Mouse (Mus musculus) liver, embryonic 15.5 days (tissue): Measurements from ENCODE around the gene Bank1. TPM values are rescaled to one million over a fixed set of nuclear protein-coding genes. Genes with fewer than 3 reads are reported as not detected.

Source experiments
- ATAC-seq: fragments of 200-750 bp; cut with Nextera tagmentation; 2 replicates; pipeline ENCODE4 v1.8.0; 2017; ENCODE audit warnings: moderate number of reproducible peaks, mild to moderate bottlenecking, moderate library complexity; ENCODE audit not compliant: insufficient read depth
- H3K27ac ChIP-seq: fragments of 300-500 bp; sonication (generic); replicated peaks from 2 replicates; pipeline ENCODE4 v1.5.1; 2015; ENCODE audit warnings: mild to moderate bottlenecking, inconsistent platforms
- H3K27me3 ChIP-seq: fragments of 300-500 bp; sonication (generic); 2 replicates; pipeline ENCODE4 v1.6.1; 2015; ENCODE audit warnings: mild to moderate bottlenecking, inconsistent platforms
- H3K36me3 ChIP-seq: fragments of 300-500 bp; sonication (generic); replicated peaks from 2 replicates; pipeline ENCODE4 v1.6.1; 2015; ENCODE audit warnings: moderate library complexity, mild to moderate bottlenecking, inconsistent platforms
- H3K4me1 ChIP-seq: fragments of 300-500 bp; sonication (generic); replicated peaks from 2 replicates; pipeline ENCODE4 v1.6.1; 2015; ENCODE audit warnings: inconsistent platforms
- H3K4me2 ChIP-seq: fragments of 300-500 bp; sonication (generic); 2 replicates; pipeline ENCODE4 v1.6.1; 2015; ENCODE audit warnings: moderate library complexity, mild to moderate bottlenecking, inconsistent platforms
- H3K4me3 ChIP-seq: fragments of 300-500 bp; sonication (generic); replicated peaks from 2 replicates; pipeline ENCODE4 v1.5.1; 2015; ENCODE audit warnings: mild to moderate bottlenecking, inconsistent platforms
- H3K9ac ChIP-seq: fragments of 300-500 bp; sonication (generic); 2 replicates; pipeline ENCODE4 v1.6.1; 2015; ENCODE audit warnings: moderate library complexity, mild to moderate bottlenecking, inconsistent platforms
- H3K9me3 ChIP-seq: fragments of 300-500 bp; sonication (generic); replicated peaks from 2 replicates; pipeline ENCODE4 v1.6.1; 2016; ENCODE audit warnings: inconsistent platforms
- WGBS: fragments of 180-500 bp; shearing (Covaris S2); methylation state at CpG from one replicate; pipeline ENCODE4 v1.1.7; 2015; ENCODE audit warnings: mixed read lengths; ENCODE audit not compliant: insufficient replicate concordance; 5-methylcytosine and 5-hydroxymethylcytosine counted together
- polyA plus RNA-seq: library from polyadenylated mRNA; unstranded; fragments of >200 nt; fragmentation: Nextera tagmentation; extraction: Ambion mirVana; gene quantifications from 2 replicates; pipeline ENCODE4 v1.2.1, GENCODE M21; 2015

The Bank1 gene
- polyA plus RNA-seq, 1 experiment from 2014 or later, result 2.8 TPM

- H3K36me3 ChIP-seq, result no peaks in the 10 kb centered on the region
- WGBS, result 37% methylated on average over 4 of the region's 4 CpGs
- no peaks in the 10 kb centered on the region for H3K9me3 ChIP-seq
- no peak overlapping the region for H3K4me2 ChIP-seq
- H3K27me3 ChIP-seq, result no peaks in the 10 kb centered on the region
- no peaks in the 10 kb centered on the region for H3K4me1 ChIP-seq
- no peak for ATAC-seq
- no peak overlapping the region for H3K27ac ChIP-seq
- H3K4me3 ChIP-seq, result no peak overlapping the region
- no peak overlapping the region for H3K9ac ChIP-seq
These were observed 277.8 kb downstream of the Bank1 start for GRCm38 (mm10) chr3:136048026-136048425.

- Histone ChIP-seq H3K36me3 (no peaks in the 10 kb centered on the region), H3K9ac (no peak overlapping the region), H3K9me3 (no peaks in the 10 kb centered on the region), H3K27ac (no peak overlapping the region), H3K4me3 (no peak overlapping the region), H3K27me3 (no peaks in the 10 kb centered on the region), H3K4me2 (no peak overlapping the region), H3K4me1 (no peaks in the 10 kb centered on the region)
- no peak for ATAC-seq
- WGBS, result 76% methylated on average over 2 of the region's 2 CpGs
These were observed 280.5 kb downstream of the Bank1 start for GRCm38 (mm10) chr3:136045381-136045780.

GRCm38 (mm10) chr3:136040041-136040440 is 285.8 kb downstream of the Bank1 start:
- H3K27ac ChIP-seq, result no peak overlapping the region
- no peak for ATAC-seq
- WGBS, result 62% methylated on average over 2 of the region's 2 CpGs
- no peak overlapping the region for H3K4me3 ChIP-seq
- no peak overlapping the region for H3K4me2 ChIP-seq
- H3K9me3 ChIP-seq, result no peaks in the 10 kb centered on the region
- no peaks in the 10 kb centered on the region for H3K36me3 ChIP-seq
- H3K9ac ChIP-seq, result no peak overlapping the region
- H3K4me1 ChIP-seq, result no peaks in the 10 kb centered on the region
- H3K27me3 ChIP-seq, result no peaks in the 10 kb centered on the region

- Histone ChIP-seq H3K9me3 (no peaks in the 10 kb centered on the region), H3K4me2 (no peak overlapping the region), H3K4me3 (no peak overlapping the region), H3K9ac (no peak overlapping the region), H3K27me3 (no peaks in the 10 kb centered on the region), H3K27ac (no peak overlapping the region), H3K36me3 (no peaks in the 10 kb centered on the region), H3K4me1 (no peaks in the 10 kb centered on the region)
- WGBS, result 75% methylated on average over 6 of the region's 6 CpGs
- ATAC-seq, result no peak
These were observed 286.4 kb downstream of the Bank1 start for GRCm38 (mm10) chr3:136039446-136039845.

- Histone ChIP-seq H3K27ac (no peak overlapping the region), H3K9me3 (no peaks in the 10 kb centered on the region), H3K36me3 (no peaks in the 10 kb centered on the region), H3K4me1 (no peaks in the 10 kb centered on the region), H3K4me3 (no peak overlapping the region), H3K9ac (no peak overlapping the region), H3K27me3 (no peaks in the 10 kb centered on the region), H3K4me2 (no peak overlapping the region)
- 24% methylated on average over 3 of the region's 3 CpGs for WGBS
- ATAC-seq, result no peak
These were observed 288.6 kb downstream of the Bank1 start for GRCm38 (mm10) chr3:136037254-136037653.

GRCm38 (mm10) chr3:136035784-136036183 is 290.1 kb downstream of the Bank1 start:
- no peak overlapping the region for H3K4me2 ChIP-seq
- no peaks in the 10 kb centered on the region for H3K27me3 ChIP-seq
- H3K4me1 ChIP-seq, result no peaks in the 10 kb centered on the region
- no peak for ATAC-seq
- H3K9me3 ChIP-seq, result no peaks in the 10 kb centered on the region
- 61% methylated on average over 1 of the region's 1 CpGs for WGBS
- H3K4me3 ChIP-seq, result no peak overlapping the region
- H3K9ac ChIP-seq, result no peak overlapping the region
- no peak overlapping the region for H3K27ac ChIP-seq
- no peaks in the 10 kb centered on the region for H3K36me3 ChIP-seq

GRCm38 (mm10) chr3:136024876-136025275 is 301.0 kb downstream of the Bank1 start:
- H3K36me3 ChIP-seq, result no peaks in the 10 kb centered on the region

GRCm38 (mm10) chr3:136017517-136017916 is 308.3 kb downstream of the Bank1 start:
- Histone ChIP-seq H3K36me3 (no peaks in the 10 kb centered on the region), H3K4me3 (no peak overlapping the region), H3K27ac (no peak overlapping the region), H3K27me3 (no peaks in the 10 kb centered on the region), H3K4me2 (no peak overlapping the region), H3K9me3 (no peaks in the 10 kb centered on the region), H3K9ac (no peak overlapping the region), H3K4me1 (no peaks in the 10 kb centered on the region)
- WGBS, result 52% methylated on average over 2 of the region's 2 CpGs
- no peak for ATAC-seq

More at GRCm38 (mm10) chr3:136024876-136025275, 301.0 kb downstream of the Bank1 start:
- Histone ChIP-seq H3K9me3 (no peaks in the 10 kb centered on the region), H3K4me1 (no peaks in the 10 kb centered on the region), H3K27me3 (no peaks in the 10 kb centered on the region), H3K4me2 (no peak overlapping the region), H3K27ac (no peak overlapping the region), H3K9ac (no peak overlapping the region), H3K4me3 (no peak overlapping the region)
- ATAC-seq, result no peak
- 63% methylated on average over 2 of the region's 2 CpGs for WGBS

GRCm38 (mm10) chr3:136010616-136011015 is 315.2 kb downstream of the Bank1 start:
- 71% methylated on average over 4 of the region's 4 CpGs for WGBS

GRCm38 (mm10) chr3:136007846-136008245 is 318.0 kb downstream of the Bank1 start:
- Histone ChIP-seq H3K27me3 (no peaks in the 10 kb centered on the region), H3K4me3 (no peak overlapping the region), H3K9ac (no peak overlapping the region), H3K9me3 (no peaks in the 10 kb centered on the region), H3K4me2 (no peak overlapping the region), H3K4me1 (no peaks in the 10 kb centered on the region), H3K27ac (no peak overlapping the region), H3K36me3 (no peaks in the 10 kb centered on the region)
- no peak for ATAC-seq
- WGBS, result 44% methylated on average over 9 of the region's 9 CpGs

More at GRCm38 (mm10) chr3:136010616-136011015, 315.2 kb downstream of the Bank1 start:
- Histone ChIP-seq H3K9me3 (no peaks in the 10 kb centered on the region), H3K27ac (no peak overlapping the region), H3K27me3 (no peaks in the 10 kb centered on the region), H3K4me3 (no peak overlapping the region), H3K4me1 (no peaks in the 10 kb centered on the region), H3K9ac (no peak overlapping the region), H3K4me2 (no peak overlapping the region), H3K36me3 (no peaks in the 10 kb centered on the region)
- ATAC-seq, result no peak

- no peaks in the 10 kb centered on the region for H3K9me3 ChIP-seq
- ATAC-seq, result no peak
- no peak overlapping the region for H3K4me2 ChIP-seq
- no peaks in the 10 kb centered on the region for H3K4me1 ChIP-seq
- H3K4me3 ChIP-seq, result no peak overlapping the region
- WGBS, result 57% methylated on average over 11 of the region's 11 CpGs
- no peaks in the 10 kb centered on the region for H3K36me3 ChIP-seq
- H3K27me3 ChIP-seq, result no peaks in the 10 kb centered on the region
- H3K9ac ChIP-seq, result no peak overlapping the region
- no peak overlapping the region for H3K27ac ChIP-seq
These were observed 318.6 kb downstream of the Bank1 start for GRCm38 (mm10) chr3:136007081-136007828.
